Mouse (Mus musculus) spleen, postnatal 36 days (tissue): Measurements from ENCODE around the gene Med19.
"Not testable (repeated sequence)": the region's sequence is repeated elsewhere in the genome, so short reads cannot be mapped to it uniquely, and the experiment has no call there.

Experiments used
- DNase-seq, 2 experiments: peaks; one replicate each; pipeline ENCODE4 v3.0.0; 2022; ENCODE audit warnings: low spot score in 2 of 2, mixed read lengths in 1 of 2

The Med19 gene

DNA sequence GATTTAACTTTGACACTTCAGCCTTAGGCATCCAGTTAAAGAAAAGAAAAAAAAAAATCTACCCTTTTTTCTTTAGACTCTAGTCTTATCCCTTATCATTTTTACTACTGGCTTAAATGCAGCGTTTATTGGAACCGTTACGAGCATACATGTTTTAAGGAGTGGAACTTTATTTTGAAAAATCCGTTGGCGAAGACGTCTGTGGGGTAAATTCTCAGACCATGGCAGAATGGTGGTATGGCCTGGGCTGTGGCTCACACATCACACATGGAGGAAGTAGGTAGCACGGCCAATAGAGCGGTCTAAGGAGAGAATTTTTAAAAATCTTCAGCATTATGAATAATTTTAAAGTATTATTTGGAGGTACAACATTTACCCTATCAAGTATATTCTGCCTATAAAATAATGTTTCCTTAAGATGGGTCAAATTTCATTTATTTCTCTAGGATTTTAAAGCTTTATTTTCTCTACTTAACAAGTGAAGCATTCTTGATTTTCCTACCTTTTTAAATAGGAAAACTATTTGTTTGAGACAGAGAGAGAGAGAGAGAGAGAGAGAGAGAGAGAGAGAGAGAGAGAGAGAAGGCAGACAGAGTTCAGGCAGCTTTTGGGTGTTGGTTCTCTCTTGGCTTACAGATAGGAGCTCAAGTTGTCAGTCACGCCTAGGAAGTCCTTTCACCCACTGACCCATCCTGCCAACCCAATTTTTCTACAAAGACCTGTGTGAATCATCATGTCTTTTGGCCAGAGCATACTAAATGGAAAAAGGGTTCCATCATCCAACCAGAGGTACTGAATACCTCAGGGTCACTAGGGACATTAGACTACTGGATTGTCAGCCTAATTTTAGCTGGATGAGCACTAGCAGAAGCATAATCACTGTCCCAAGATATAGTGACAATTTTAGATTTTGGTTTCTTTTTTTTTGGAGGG is 38.5 kb downstream of the Med19 start:
- DNase-seq = no peak

DNA sequence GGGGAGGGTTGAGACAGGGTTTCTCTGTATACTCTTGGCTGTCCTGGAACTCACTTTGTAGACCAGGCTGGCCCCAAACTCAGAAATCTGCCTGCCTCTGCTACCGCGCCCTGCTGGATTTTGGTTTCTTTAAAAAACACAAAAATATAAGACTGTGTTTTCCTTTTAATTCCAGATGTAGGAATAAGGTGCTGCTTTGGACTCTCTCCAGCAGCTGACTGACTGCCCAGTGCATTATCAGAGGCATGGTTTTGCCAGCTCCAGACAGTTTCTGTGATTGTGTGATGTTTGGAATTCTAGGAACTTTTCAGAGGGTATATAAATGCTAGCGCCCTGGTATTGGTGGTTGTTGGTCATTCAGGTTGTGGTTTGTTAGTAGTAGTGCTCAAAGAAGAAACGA is 39.2 kb downstream of the Med19 start:
- DNase-seq = no peak

DNA sequence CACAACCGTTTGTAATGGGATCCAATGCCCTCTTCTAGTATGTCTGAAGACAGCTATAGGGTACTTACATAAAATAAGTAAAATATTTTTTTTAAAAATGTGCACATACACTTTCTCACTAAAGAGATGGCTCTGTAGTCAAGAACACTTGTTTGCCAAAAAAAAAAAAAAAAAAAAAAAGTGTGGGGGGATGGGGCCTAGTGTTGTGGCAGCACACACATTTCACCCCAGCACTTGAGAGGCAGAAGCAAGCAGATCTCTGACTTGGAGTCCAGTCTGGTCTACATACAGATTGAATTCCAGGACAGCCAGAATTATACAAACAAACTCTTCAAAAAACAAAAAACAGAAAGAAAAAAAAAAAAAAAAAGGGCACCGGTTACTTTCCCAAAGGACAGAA is 42.5 kb downstream of the Med19 start:
- no peak for DNase-seq

DNA sequence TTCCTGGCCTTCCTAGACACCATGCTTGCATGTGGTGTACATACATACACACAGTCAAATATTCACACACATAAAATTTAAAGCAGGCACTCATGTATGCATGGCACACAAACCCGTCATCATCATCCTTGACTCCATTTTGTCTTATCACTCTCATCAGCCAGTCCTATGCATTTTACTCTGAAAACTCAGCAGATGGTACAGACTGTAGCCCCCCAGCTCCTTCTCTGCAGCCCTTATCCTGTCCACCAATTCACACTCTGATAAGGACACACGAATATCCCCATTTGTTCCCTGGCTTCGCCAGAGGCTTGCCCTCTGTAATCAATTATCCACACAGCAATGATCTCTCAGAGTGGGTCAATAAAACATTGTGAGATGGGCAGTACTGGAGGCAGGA is 43.0 kb downstream of the Med19 start:
- no peak for DNase-seq

DNA sequence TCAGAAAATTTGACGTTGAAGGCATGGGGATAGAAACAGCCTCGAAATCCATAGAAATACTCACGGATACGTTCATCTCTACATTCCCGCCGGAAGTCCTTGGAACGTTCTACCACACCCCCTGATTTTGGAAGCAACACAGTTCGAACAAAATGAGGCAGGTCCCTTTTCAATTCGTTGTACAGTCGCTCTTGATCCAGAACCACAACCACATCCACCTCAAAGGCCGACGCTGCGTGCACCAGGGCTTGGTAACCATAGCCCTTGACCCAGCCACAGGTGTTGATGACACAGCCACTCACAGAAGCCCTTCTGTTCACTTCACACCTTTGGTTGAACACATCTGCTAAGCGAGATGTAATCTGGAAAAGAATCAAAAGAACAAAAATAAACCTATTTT is 45.7 kb downstream of the Med19 start:
- DNase-seq = no peak

DNA sequence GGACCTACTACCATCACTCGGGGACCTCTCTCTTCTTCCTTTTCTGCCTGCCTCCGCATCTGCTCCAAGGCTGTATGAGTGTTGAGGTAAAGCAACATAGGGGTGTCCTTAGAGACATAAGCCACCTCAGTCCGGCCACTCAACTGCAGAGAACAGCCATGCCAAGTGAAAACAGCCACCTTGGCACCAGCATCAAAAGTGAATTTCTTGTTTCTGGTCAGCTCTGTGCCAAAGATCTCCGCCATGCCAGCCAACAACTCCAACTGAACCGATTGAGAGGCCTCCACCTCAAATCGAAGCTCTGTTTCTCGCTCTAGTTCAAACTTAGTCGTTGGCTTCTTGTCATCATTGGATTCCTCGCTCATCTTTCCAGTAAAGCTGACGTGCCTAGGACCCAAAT is 47.6 kb downstream of the Med19 start:
- no peak for DNase-seq

DNA sequence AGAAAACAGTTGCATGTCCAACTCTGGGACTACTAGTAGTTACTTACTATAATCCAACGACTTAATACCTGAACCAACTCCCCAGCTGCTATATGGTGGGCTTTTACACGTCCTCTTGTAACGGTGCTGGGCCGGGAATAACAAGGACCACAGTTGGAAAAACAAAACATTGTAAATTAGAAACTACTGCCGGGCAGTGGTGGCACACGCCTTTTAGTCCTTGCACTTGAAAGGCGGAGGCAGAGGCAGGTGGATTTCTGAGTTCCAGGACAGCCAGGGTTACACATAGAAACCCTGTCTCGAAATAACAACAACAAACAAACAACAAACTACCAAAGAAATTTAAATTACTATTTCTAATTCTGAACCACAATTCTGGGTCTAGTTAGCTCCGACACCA is 48.5 kb downstream of the Med19 start:
- DNase-seq = no peak

DNA sequence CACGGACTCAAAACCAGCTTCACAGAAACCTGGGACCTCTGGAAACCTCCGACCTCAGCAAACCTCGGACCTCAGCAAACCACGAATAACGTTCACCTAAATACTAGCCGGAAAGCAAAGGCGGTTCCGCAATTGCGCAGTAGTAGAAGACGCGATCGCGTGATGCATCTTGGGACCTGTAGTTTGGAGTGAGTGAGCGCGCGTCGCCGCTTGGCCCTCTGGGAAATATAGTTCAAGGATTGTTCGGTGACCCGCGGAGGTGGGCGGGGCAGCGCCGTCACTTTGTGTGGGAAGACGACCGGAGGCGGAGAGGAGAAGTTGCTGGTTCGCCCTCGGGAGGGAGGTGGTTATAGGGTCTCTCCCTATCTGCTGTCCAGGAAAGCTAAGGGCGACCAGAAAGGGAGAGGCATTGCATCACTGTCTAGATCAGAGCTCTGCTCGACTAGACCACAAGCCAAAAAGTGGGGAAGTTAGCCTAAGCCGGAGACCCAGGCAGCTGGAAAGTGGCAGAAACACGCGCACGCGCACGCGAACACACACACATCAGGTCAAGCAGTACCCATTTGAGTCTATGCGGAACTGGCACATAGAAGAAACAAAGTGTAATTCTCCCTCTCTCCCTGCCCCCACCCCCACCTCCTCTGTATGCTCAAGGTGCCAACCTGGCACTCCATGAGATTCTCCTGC is 49.1 kb downstream of the Med19 start, which contains the start of gene Clp1:
Clp1 (minus strand) TSS at position 179 of the 687 bp plus-strand sequence.
- DNase-seq = peak; percentile 97 to 99

DNA sequence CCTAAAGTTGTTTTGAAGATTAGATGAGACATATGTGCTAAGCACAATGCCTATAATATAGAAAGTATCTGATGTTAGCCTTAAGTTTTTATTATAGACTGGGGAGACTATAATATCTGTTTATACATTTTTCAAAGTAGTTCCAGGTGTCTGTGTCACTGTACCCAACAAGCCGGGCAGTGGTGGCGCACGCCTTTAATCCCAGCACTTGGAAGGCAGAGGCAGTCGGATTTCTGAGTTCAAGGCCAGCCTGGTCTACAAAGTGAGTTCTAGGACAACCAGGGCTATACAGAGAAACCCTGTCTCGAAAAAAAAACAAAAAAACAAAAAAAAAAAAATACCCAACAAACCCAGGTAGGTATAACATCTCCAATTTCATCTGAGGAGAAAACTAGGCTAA is 50.0 kb downstream of the Med19 start:
- not testable (repeated sequence) for DNase-seq

DNA sequence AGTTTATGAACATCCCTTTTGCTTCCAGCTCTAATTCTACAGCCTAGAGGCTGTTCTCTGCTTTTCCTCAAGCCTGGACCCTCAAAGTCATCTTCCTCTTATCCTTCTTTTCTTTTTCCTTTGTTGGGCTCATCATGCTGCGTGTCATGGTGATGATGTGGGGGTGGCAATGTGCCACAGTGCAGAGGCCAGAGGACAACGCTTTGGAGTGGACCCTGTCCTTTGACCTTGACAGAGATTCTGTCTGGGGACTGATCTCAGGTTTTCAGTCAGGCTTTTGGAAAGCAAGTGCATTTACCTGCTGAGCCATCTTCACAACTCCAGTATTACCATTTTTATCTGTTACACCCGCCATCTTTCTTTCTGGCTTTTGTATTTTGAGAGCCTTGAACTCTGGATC is 53.0 kb downstream of the Med19 start:
- DNase-seq = no peak

DNA sequence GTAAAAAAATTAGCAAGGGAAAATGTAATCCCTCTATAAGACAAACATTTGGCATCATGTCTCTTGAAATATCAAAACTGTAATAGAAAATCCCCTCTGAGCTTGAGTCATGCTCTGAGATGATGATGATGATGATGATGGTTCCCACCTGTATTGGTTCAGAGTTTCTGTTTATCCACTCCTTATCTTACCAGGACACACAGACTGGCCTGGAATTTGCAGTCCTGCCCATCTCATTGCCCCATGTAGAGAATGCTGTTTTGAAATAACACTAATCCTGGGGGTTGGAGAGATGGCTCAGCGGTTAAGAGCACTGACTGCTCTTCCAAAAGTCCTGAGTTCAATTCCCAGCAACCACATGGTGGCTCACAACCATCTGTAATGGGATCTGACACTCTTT is 54.2 kb downstream of the Med19 start:
- DNase-seq = no peak

DNA sequence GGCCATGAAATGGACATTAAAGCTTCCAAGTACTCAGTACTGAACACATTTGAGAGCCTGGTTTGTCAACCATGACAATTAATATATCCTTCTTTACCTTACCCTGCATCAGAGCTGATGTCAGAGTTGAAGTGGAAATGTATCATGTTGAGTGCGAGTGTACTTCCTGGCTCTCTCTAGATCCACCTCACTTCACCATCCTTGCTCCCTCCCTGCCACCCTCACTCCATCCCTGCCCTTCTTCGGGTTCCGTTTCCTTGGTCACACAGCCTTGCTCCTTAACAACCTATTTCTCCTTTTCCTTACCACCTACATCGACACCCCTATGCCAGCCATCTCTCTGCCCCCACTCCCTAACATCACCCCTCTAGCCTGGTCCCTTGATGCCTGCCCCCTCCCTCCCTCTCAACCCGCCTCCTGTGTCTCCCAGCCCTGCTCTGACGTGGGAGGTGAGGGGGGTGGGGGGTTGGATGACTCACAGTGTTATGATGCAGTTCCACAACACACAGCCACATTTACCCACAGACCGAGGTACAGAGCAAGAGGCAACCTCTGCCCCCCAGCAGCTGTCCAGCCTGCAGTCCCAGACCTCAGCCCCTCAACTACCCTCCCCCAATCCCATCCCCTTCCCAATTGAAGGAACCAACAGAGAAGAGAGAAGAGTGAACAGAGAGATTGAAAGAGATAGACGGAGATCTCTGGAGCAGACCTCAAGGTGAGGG is 55.5 kb downstream of the Med19 start, which contains the start of gene Ypel4:
Ypel4 (plus strand) TSS at position 480 of the 722 bp plus-strand sequence.
- DNase-seq = peak; percentile 37 to 58

DNA sequence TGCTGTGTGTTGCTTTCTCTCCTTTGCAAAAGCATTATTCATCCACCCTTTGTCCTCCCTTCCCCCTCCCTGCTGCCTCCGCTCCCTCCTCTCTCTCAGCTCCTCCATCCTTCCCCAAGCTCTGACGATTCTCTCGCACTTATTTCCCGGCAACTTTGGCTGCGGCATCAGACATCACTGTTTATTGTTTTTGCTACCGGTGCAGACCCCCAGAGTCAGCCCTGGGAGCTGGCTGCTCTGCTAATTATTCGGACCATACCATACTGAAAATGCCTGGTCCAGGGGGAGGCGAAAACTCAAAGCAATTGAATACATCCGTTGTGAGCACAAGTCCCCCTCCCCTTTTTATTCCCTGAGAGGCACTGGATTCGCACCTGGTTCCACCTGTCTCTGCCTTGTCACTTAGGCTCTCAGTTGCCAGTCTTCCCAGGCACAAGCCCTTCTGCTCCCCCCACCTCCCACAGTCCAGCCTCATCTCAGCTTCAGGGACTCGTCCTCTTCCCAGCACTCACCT is 56.2 kb downstream of the Med19 start:
- no peak for DNase-seq

DNA sequence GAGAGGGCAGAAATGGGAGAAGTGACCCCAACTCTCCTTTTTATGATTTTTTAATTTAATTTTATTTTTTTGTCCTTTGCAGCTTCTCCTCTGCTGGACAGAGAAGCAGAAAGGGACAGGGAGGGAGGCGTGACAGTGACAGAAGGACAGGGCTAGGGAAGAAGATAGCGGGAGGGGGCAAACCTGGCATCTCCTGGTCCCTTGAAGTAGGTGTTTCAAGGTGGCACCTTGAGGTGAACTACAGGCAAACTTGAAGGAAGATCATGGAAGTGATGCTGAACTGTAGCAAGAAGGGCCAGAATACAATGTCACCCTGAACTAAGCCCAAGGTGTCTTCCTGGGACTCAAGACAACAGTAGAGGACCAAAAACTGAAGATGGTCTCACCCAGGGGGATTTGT is 56.7 kb downstream of the Med19 start:
- no peak for DNase-seq

DNA sequence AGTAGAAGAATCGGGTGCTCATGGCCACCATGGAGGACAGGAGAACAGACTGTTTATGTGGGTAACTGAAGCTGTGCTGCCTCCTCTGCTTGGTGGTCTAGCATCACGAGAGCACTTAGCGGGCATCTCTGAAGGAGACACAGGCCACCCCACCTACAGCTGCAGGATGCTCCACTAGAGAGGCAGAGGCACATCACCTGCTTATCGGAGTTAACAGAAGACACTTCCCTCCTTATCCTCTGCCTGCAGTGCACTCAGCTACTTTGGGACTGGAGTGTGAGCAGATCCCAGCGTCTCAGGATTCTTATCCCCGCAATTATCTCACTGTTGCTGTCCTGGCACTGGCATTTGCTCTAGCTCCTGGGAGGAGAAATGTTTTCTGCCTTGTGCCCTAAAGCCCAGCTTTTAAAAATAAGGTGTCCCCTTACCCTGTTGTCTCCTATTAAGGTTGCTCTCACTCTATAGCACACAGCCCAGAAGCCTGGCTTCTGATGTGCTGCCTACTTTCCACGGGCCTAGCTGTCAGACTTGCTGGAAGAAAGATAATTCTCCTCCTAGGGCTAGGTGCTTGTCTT is 57.2 kb downstream of the Med19 start:
- peak; percentile 67 to 80 for DNase-seq

DNA sequence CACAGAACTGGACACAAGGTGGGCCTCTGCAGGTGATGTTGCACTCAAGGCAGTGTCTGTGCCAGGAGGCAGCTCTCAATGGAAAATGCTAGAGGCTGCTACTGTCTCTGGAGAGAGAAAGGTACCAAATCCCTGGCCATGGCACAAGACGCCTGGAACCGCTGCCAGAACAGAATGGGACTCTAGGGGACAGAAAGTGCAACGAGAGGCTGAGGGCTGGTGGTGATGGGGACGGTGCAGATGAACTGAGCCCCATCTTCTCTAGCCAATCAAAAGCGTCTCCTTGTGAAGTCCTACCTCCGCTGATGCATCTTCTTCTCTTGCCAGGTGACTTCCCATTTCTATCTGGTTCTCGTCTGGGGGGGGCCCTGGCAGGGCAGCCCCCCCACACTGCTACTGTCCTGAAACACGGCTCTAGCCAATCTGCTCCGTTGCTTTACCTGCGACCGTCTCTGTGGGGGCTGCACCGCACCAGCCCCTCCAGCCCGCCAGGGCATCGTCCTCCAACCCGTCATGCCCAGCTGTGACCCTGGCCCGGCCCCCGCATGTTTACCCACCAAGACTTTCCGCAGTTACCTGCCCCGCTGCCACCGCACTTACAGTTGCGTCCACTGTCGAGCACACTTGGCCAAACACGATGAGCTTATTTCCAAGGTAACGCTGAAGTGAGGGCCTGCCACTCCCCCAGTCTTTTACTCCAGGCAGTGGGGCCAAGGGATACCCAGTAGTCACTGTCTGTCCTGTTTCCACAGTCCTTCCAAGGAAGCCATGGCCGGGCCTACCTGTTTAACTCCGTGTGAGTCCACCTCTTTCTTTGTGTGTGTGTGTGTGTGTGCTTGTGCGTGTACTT is 58.3 kb downstream of the Med19 start:
- no peak for DNase-seq

DNA sequence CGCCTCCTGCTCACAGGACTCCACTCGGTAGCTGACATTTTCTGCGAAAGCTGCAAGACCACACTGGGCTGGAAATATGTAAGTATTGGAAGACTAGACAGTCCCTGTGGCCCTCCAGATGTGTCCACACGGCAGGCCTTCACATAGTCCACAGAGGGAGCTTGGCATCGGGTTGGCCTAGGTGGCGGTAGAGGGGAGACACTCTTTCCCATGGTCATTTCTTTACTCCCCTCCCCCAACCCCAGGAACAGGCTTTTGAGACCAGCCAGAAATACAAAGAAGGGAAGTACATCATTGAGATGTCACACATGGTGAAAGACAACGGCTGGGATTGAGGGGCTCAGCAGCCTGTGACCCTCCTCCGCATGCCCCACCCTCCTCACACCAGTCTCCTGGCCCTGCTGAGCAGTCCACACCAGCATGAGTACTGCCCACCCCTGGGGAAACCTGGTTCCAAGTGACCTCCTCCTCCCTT is 59.3 kb downstream of the Med19 start:
- DNase-seq = no peak
